Mouse (Mus musculus): ENCODE measurements around the gene Olfr788. TPM values are rescaled to one million over a fixed set of nuclear protein-coding genes. Genes with fewer than 3 reads are reported as not detected.

The Olfr788 gene
- total RNA-seq (2023): not detected

GRCm38 (mm10) chr10:129470698-129471097, at the start of gene Olfr788:
Gene Olfr788, plus strand, starts transcription at chr10:129470998.

GRCm38 (mm10) chr10:129427006-129427405, 43.8 kb upstream of the Olfr788 start, which contains the start of gene Olfr786:
Gene Olfr786, plus strand, starts transcription at chr10:129427306.

GRCm38 (mm10) chr10:129461562-129461961, 9.2 kb upstream of the Olfr788 start, which contains the start of gene Olfr787:
Gene Olfr787, plus strand, starts transcription at chr10:129461862.

GRCm38 (mm10) chr10:129484452-129484851, 13.7 kb downstream of the Olfr788 start, which contains the start of gene Olfr789:
Gene Olfr789, plus strand, starts transcription at chr10:129484752.

GRCm38 (mm10) chr10:129498192-129498591, 27.4 kb downstream of the Olfr788 start, which contains the start of gene Olfr790:
Gene Olfr790, plus strand, starts transcription at chr10:129498492.

GRCm38 (mm10) chr10:129521492-129521891, 50.7 kb downstream of the Olfr788 start, which contains the start of gene Olfr791:
Gene Olfr791, plus strand, starts transcription at chr10:129521792.

Other genes starting within 250 kb of the Olfr788 start
- gene Olfr774, start 234.8 kb upstream of the Olfr788 start, total RNA-seq (2023): not detected
- not detected for gene Olfr775, start 222.6 kb upstream of the Olfr788 start, total RNA-seq (2023)
- gene Olfr776, start 211.9 kb upstream of the Olfr788 start, total RNA-seq (2023): not detected
- gene Olfr777, start 199.5 kb upstream of the Olfr788 start, total RNA-seq (2023): not detected
- gene Olfr780, start 152.9 kb upstream of the Olfr788 start, total RNA-seq (2023): not detected
- gene Olfr781, start 142.1 kb upstream of the Olfr788 start, total RNA-seq (2023): not detected
- gene Olfr782, start 122.1 kb upstream of the Olfr788 start, total RNA-seq (2023): not detected
- under 1 TPM in 1 of 2 experiments, not detected in 1; 0.22 TPM for gene Olfr784, start 86.9 kb upstream of the Olfr788 start, total RNA-seq (2023)
- not detected for gene Olfr785, start 65.6 kb upstream of the Olfr788 start, total RNA-seq (2023)
- not detected for gene Olfr786, start 43.7 kb upstream of the Olfr788 start, total RNA-seq (2023)
- gene Olfr787, start 9.1 kb upstream of the Olfr788 start, total RNA-seq (2023): not detected
- not detected for gene Olfr789, start 13.8 kb downstream of the Olfr788 start, total RNA-seq (2023)
- not detected for gene Olfr790, start 27.5 kb downstream of the Olfr788 start, total RNA-seq (2023)
- not detected for gene Olfr791, start 50.8 kb downstream of the Olfr788 start, total RNA-seq (2023)
- gene Olfr792, start 68.2 kb downstream of the Olfr788 start, total RNA-seq (2023): not detected
- gene Olfr794, start 96.7 kb downstream of the Olfr788 start, total RNA-seq (2023): not detected
- not detected for gene Olfr796, start 141.6 kb downstream of the Olfr788 start, total RNA-seq (2023)
- not detected for gene Olfr798, start 156.9 kb downstream of the Olfr788 start, total RNA-seq (2023)
- gene Olfr799, start 166.5 kb downstream of the Olfr788 start, total RNA-seq (2023): not detected
- gene Olfr800, start 186.7 kb downstream of the Olfr788 start, total RNA-seq (2023): not detected
- not detected for gene Olfr801, start 202.9 kb downstream of the Olfr788 start, total RNA-seq (2023)
- not detected for gene Olfr802, start 217.2 kb downstream of the Olfr788 start, total RNA-seq (2023)
- gene Olfr803, start 223.3 kb downstream of the Olfr788 start, total RNA-seq (2023): not detected
- not detected for gene Olfr804, start 232.2 kb downstream of the Olfr788 start, total RNA-seq (2023)